Mouse (Mus musculus) brain, embryonic 18.5 days (tissue): ENCODE results near the gene Cab39.

Experiments
- DNase-seq: peaks from one replicate; pipeline ENCODE4 v3.0.0-alpha.2; 2012; ENCODE audit warnings: low read depth, low spot score

The Cab39 gene

DNA sequence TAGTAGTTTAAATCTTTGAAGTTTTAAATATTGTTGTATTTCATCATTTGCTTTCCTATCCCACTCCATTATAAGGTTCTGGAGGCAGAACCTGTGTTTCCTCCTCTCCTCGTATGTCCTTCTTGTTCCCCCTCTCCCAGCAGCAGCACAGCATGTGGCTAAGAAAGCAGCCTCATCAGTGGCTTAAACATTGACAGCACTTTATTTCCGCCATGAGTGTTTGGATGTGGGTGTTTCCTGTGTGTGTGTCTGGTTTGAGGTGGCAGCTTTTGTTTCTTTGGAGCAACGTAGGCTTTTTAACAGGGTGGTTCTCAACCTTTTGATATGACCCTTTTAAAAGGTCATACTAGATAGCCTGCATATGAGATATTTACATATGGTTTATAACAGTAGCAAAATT, 52.2 kb downstream of the Cab39 start:
- no peak for DNase-seq

DNA sequence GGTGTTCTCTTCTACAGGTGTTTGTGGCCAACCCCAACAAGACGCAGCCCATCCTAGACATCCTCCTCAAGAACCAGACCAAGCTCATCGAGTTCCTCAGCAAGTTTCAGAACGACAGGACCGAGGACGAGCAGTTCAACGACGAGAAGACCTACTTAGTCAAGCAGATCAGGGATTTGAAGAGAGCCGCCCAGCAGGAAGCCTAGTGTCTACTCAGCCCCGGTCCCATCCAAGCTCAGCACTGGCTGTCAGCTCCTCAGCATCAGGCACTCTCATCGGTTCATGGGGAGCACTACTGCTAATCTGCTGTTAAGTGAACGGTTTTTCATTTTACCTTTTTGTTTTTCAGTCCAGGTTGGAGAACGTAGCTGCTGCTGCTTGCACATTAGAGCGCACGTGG, 55.8 kb downstream of the Cab39 start:
- DNase-seq, result no peak

DNA sequence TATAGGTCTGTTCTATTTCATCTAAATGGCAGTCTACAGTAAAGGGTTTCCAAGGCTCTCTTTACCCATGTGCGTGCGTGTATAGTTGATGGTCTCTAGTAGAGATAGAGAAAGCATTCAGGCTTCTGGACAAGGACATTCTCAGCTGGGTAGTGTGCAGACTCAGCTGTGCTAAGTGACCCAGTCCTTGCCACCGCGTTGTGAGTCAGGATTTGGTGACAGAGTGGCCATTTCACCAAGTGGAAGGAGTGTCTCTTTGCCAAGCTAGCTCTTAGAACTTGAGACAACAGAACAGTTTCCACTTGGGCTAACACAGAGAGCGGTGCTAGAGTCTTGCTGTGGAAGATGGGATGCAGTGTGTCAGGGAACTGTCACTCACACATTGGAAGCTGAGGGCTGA, 57.6 kb downstream of the Cab39 start:
- no peak for DNase-seq

DNA sequence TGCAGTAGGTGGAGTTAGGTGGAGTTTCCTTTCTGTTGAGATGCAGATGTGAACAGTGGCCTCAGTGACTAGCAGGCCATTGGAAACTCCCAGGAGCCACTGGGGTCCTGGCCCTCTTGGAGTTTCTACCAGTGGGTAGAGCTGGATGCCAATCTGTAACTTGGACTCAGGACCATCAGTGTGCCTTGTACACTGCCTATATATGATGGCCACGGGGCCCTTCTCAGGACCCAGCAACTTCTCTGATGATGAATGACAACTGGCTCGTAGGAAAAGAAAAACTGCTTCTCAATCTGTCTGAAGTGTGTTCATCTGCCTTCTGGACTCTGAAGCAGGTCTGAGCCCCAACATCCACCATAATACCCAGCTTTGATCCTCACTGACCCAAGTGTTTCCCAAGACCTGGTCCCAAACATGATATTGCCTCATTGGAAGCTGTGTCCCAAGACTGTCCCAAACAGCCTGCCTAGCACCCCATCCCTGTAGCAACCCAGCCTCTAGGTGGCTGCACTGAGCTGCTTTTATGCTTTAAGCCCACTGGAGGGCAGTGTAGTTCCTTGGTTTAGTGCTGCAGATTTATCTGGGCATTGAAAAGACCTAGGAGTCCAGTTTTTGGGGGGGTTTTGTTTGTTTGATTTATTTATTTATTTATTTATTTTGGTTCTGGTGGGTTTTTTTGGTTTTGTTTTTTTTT, 59.9 kb downstream of the Cab39 start:
- DNase-seq, result peak; percentile 36

DNA sequence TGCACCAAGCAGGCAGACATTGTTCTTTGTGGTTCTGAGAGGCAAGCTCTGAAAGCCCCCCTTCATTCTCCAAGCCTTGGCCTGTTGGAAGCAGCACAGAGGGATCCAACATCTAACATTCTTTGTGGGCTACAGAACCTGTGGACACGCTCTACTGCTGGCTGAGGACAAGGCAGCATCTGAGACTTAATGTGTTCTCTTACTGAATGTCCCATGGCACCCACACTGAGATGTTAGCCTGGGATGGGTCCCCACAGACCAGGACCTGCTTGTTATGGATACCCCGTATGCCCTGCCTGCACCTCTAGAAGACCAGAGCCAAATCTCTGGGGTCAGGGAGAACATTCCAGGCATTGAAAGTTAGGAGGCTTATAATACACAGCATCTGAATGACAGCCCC, 60.6 kb downstream of the Cab39 start:
- DNase-seq, result no peak

DNA sequence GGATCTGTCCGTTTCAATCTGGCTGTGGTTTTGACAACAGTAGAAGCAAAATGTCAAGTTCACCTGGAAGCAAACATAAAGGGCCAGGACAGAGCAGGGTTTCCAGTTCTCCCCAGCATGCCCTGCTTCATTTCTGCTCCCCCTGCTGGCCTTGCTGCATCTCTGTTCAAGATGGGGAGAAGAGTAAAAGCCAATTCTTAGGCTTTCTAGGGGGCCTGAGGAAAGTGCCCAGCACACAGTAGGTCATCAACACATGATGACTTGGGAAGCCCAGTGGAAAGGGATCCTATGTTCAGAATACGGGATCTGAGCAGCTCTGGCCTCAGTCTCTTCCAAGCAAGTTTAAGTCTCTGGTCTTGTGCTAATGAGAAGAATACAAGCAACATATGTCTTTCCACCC, 61.2 kb downstream of the Cab39 start:
- no peak for DNase-seq

DNA sequence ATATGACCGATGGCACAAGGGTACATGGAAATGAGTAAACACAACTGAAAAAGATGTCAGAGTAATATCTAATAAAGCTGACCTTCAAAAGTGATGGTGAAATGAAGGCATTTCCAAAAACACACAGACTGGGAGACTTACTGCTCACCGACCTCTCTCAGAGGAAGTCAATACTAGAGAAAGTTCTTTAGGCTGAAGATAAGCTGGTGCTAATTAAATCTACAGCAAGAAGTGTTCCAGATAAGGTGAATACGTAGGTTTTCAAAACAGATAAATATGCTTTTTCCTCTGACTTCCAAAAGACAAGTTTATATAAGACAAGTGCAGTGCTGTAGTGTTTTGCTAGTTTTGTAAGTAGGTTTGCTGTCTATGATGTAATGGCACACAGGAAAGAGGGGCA, 63.0 kb downstream of the Cab39 start:
- DNase-seq, result no peak

DNA sequence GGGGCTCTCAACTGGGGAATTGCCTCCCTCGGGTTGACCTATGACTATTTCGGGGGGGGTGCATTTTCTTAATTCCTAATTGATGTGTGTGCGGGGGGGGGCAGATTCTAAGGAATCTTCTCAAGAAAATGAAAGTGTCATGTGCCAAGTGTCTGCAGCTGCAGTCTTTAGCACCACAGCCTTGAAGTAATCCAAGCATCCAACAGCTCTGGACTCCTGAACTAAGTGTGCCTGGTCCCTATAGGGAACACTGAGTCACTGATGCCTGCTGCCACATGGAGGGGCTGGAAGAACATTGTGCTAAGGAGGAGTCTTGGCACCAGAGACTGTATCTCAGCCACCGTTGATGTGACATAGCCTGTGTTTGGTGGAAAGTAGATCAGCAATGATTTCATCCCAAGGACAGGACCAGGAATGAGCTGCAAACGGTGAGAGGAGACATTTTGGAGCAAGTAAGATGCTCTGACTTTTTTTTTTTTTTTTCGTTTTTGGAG, 64.1 kb downstream of the Cab39 start:
- DNase-seq, result no peak

DNA sequence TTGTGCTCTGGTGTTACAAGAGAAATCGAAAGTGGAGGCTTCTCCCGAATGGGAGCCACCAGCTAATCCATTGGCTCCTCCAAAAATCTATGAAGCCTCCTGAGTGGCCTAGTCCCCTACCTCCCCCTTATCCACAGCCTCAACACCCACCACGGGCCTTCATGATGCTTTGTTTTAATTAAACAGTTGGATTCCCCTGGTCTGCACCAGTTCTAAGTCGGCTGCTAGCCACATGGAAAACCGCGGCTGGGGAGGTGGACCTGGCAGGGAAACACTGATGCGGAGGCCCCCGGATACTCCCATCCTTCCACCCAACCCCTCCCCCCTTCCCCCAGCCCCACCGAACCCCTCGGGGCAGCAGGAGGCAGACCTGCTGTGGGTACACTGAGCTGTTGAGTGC, 71.1 kb downstream of the Cab39 start:
- DNase-seq, result no peak

DNA sequence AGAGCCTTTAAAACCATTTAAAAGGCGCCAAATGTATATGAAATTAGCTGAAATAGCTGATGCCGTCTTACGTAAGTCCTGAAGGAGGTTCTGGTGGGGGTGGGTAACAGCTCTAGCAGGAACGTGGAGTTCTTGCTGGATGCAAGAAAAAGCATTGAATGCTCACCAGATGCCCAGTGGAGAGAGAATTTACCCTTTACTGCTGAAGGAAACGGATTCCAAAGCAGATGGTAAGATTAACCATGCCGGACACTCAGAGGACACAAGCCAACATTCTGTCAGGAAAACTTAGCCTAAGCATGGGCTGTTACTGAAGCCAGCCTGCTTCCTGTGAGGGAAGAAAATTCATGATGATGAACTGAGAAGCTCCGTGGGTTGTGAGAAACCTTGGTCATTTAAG, 76.8 kb downstream of the Cab39 start:
- DNase-seq, result peak; percentile 36

DNA sequence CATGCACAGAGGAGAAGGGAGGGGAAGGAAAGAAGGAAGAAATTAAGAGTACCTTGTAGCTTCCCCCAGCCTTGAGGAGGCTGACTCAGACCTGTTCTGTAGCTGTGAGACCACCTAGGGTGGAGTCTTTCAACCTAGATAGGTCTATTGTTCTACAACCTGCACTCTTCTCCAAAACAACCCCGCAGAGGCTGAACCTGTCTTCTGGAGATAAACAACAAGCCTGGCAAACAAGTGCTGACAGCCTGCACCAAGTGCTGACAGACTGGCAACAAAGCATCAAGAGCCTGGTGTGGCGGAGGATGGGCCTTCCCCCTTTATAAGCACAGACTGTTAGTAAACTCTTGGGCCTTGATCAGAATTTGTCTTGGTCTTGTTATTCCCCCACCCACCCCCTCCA, 77.3 kb downstream of the Cab39 start:
- DNase-seq, result no peak

DNA sequence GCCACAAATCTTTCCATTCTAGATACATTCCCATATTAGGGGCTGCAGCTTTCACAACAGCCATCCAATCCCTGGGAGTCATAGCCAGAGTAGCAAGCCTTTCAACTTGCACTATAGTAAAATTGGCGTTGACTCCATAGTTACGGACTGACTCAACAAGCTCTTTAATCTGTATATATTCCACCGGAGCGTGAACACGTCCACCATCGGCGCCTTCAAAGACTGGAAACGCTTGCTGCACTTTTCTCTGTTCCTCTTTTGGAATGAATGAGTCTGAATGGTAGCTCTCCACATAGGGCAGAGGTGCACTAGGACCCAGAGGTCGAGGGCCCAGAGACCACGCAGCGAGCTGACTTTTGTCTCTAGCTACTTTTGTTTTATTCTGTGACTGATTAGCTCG, 88.8 kb downstream of the Cab39 start:
- no peak for DNase-seq

DNA sequence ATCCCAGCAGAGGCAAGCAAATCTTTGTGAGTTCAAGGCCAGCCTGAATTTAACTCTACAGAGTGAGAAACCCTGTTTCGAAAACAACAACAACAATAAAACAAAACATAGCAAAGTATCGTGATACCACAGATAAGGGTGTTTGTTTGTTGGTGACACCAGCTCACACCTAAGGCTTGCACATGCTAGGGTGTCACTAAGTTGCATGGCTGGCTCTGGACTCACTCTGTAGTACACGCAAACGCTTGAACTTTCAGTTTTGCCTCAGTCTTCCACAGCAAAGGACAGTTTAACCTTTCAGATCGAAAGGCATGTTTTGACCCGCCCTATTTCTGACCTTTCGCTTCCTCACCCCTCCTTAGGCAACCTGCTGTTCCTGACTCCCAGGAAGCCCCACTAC, 94.0 kb downstream of the Cab39 start:
- no peak for DNase-seq

DNA sequence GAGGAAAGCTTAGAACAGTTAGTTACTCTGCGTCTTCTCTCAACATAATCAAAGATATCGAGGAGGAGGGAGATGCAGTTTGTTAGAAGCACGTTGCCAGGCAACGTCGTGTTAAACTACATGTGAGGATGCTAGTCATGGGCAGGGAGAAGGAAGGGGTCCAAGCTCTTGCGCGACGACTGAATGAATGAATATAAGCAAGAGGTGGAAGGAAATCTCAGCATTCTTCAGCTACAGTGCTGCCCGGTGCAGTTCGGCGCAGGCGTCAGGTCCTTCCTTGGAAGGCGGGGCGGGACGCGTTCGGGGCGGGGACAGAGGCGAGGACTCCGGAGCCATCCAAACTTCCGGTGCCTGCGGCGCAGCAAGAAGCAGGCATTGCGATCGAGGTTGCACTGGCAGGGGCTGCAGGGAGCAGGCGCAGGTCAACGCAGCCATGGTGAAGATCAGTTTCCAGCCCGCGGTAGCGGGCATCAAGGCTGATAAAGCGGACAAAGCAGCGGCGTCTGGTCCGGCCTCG, 101.0 kb downstream of the Cab39 start, which contains the start of gene Itm2c:
Gene Itm2c, plus strand, starts transcription at position 51 of the 517 bp plus-strand sequence.
- no peak for DNase-seq

DNA sequence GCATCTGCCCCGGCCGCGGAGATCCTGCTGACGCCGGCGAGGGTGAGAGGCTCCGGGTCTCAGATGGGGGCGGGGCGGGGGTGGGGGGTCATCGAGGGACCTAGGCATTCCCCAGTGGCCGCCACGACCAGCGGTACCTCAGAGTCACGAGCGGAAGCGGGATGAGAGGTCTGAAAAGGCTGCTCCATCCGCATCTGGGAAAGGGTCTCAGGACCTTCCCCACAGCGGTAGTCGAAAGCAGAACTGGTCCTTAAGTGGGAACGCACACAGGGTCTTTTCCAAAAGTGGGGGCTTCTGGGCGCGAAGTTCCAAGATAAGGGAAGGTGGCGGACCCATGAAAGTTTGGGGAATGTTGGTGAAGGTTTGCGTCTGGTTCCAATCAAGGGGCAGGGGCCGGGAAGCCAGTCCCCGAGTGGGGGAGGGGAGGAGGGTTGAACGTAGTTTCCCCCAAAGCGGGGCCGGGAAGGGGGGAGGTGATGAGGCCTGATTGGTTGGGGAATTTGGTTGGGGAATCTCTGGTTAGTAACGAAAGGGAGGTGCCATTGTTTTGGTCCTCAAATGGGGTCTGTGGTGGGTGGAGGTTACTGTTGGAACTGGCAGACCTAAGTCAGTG, 101.6 kb downstream of the Cab39 start:
- no peak for DNase-seq

DNA sequence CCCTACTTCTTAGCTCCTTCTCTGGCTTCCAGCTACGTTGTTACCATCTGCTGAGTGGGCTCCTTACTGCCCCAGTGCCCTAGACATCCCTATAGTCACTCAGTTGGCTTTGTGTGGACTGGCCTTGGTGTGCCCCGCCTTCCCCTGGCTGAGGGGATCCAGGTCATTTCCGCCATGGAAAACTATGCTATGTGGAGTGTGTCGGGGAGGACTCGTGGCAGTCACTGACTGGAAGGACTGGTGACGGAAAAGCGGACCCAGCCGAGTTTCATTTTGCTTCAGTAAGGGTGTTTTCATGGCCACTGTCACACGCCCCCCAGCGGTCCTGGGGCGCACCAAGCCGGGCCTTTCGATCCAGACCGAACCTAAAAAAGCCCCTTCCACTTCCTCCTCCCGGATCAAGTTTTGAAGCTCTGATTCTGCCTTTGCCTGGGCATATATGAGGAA, 102.2 kb downstream of the Cab39 start:
- DNase-seq, result no peak

DNA sequence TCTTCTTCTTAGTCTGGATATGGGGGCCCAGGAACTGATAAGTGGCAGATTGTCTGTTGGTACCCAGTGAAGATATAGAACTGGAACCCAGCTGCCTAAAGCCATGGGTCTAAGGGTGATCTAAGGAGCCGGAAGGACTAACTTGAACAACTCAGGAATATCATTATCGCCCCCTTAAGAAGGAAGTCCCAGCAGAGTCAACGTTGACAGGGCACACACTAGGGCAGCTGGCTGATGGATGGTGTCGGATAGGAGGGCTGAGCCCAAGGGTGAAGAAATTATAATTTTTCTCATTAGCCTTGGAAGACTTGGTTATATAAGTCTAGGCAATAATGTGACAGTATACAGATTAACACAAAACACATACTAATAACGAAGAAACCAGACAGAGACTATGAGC, 102.9 kb downstream of the Cab39 start:
- no peak for DNase-seq

DNA sequence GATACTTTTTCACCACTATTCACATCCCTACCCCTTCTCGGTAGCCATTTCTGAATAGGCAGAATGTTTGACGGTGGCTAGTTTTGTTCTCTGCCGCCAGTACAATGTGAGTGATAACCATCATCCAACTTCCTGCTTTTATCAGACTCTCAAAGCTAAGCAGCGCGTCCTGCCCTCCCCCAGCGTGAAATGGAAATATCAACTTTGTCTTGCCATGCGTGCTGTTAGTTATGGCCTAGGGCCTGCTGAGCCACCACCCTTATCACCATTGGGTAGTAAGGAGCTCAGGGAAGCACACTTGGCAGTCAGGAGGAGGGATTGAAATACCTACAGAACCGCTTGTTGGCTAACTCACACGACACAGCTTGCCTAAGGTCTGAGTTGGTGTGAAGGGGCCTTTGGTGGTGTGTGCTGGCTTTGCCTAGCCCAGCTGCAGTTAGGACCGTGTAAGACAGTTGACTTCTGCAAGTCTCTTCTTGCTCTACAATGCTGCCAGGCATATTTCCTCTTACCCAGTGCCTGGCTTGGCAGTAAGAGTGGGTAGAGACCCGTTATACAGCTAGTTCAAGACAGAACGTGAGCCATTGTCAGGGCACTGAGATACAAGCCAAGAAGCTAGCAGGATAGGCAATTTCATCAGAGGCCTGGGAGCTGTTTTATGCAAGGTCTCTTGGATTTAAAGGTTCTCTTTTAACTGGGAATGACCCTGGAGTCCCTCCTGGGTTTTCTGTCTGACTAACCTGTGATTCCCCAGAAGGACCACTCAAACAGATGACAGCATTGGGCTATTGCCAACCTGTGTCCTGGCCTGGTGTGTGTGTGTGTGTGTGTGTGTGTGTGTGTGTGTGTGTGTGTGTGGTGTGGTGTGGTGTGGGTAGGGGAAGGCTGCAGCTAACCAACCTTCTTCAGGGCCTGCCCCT, 103.8 kb downstream of the Cab39 start:
- DNase-seq, result no peak

DNA sequence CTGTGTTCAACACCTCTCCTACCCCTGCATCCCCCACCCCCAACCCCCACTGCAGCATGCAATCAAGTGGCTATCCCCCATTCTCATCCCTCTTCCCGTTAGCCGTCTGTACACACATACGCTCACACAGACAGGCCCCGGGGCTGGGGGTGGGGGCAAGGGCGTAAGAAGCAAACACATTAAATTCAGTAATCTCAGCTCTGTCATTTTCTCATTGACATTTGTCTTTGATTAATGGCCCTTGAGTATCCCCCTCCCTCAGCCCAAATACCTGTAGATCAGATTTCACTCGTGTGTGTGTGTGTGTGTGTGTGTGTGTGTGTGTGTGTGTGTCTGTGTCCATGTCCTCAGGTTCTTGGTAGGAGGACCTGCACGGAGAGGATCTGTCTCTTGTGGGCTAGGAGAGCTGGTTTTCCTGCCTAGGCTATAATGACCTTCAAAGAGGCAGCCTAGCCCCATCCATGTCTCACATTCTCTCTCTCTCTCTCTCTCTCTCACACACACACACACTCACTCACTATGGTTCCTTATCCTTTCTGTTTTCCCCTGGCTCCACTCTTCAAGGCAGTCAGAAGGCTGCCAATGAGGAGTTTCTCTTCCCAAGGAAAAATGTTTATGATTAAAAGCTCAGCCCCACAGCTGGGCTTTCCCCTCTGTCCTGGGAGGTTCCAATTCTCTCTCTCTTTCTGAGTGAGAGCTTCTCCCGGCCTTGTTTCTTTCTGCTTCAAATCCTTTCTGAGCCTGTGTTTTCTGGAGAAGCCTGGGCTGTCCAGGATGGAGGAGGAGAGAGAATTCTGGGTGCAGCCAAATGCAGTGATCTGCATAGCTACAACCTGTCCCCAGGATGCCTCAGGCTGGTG, 104.9 kb downstream of the Cab39 start:
- DNase-seq, result no peak

DNA sequence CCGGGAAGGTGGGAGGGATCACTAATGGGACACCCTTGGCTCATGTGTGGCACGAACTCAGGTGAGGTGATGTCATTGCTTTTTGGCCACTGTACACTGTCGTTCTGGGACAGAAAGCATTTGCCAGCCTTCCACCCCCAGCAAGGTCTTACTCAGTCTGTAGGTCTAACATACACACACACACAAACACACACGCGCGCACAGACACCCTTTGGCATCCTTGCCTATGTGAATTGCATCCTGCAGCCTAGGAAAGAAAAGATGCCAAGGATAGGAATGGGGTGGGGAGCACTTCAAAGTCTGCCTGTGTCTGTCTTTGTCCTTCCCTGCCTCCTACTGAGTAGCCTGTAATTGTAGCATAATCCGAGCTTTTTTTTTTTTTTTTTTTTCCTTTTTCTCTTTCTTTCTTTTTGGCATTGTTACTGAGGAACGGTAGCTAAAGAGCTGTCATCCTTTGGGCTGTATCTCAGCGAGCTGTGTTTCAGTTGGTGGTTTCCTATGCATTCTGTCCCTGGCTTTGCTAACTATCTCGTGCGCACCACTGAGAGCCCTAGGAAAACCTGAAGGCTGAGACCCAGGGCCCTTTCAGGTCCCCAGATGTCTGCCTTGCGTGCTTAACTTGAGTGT, 105.6 kb downstream of the Cab39 start:
- no peak for DNase-seq

DNA sequence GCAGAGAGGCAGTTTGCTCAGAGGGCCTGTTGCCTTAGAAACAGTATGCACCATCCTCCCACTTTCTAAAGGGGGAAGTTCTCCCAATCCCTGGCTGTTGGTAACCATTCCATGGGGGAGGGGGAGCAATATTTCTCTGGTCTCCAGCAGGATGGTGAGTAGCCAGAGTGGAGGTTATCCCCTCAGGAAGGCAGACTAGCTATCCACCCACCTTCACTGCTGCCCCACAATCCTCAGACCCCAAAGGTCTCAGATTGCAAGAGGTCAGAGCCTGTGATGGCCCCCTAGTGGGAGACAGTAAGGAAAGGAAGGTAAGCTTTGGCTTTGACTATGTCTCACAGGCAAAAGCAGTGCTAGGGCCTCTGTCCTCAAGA, 106.1 kb downstream of the Cab39 start:
- no peak for DNase-seq
